Mouse (Mus musculus) cortical plate, adult 2 months (tissue): Measurements from ENCODE around the gene Scd1.

Experiments
- CTCF ChIP-seq: fragments of 200-500 bp; IDR thresholded peaks from 2 replicates; pipeline ENCODE4 v1.5.1; 2011; ENCODE audit warnings: mild to moderate bottlenecking, control low read depth, low read length; ENCODE audit not compliant: insufficient read depth; ENCODE audit errors: extremely low read depth
- POLR2A ChIP-seq: fragments of 200-500 bp; IDR thresholded peaks from 2 replicates; pipeline ENCODE4 v1.6.1; 2011; ENCODE audit warnings: mild to moderate bottlenecking, low read length, control low read depth; ENCODE audit not compliant: insufficient read depth; ENCODE audit errors: extremely low read depth

GRCm38 (mm10) chr19:44387746-44388474 lies 19.8 kb downstream of the Scd1 start:
- TF ChIP-seq POLR2A = no peak
- TF ChIP-seq CTCF = no peak
